Mouse (Mus musculus): ENCODE measurements around the gene Satb1.

Gene Satb1

GRCm38 (mm10) chr17:51775070-51775881, 57.8 kb downstream of the Satb1 start:
- DNase-seq: no peak

GRCm38 (mm10) chr17:51763600-51763999, 69.5 kb downstream of the Satb1 start:
- no peak for DNase-seq

DNA sequence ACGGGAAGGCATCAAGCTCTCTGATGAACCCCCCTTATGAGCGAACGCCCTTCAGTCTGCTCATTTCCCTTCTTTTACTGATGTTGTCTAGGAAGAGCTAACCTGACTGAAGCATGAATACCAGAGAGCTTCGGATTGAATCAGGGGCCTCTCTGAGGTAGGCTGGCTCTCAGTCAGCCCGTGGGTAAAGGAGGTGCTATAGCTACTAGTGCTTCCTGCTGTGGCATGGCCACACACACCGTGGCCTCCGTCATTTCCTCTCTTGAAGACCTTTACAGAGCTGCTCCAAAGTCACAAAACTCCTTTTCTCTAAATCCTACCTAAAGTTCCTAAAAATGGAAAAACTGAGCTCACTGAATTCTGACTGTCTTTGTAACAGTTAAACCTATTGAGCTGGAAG, 70.6 kb downstream of the Satb1 start:
- DNase-seq: no peak

DNA sequence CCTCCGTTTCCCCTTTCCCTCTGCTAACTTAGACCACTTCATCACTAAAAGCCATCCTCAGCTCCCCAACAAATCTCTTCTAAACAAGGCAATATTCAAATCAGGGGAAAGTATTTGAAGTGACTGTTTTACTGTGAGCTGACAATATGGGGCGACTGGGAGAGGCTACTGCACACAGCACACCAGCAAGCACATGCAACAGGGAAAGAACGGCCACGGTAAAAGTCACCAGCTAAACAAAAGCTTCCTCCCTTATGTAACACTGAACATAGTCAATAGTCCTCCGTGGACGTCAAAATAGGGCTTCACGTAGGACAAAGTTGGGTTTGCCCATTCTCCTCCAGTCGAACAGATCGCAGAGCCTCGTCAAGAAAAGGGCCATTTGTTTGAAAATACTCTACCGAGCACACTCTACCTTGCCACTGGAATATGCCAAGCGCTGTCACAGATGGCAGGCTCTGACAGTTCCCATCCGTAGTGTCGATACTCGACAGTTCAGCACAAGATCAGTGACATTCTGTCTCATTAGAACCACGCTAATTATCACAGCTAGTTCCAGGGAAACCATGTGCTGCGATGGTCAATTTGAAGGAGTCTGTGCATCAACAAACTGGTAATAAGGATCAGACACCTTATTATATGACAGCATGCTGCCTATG, 72.0 kb downstream of the Satb1 start:
- DNase-seq: no peak

- no peak for DNase-seq
Measured at GRCm38 (mm10) chr17:51760251-51760887, 72.7 kb downstream of the Satb1 start.

DNA sequence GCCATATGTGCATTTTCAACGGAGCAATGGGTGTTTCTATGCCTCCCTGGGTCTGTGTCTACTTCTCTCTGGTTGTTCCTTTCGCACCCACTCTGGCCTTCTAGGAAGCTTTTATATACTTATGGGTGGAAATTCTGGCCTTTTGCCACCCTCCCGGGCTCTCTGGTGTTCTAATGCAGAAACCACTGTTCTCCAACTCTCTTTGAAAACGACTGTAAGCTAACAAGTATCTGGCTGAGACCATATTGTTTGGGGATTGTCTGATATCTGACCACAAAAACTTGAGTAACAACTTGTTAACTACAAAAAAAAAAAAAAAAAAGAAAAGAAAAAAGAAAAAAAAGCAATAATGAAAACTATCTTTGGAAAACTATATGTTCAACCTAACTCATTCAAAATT, 73.6 kb downstream of the Satb1 start:
- DNase-seq: no peak

- no peak for DNase-seq
Measured at GRCm38 (mm10) chr17:51752142-51752541, 80.9 kb downstream of the Satb1 start.

DNA sequence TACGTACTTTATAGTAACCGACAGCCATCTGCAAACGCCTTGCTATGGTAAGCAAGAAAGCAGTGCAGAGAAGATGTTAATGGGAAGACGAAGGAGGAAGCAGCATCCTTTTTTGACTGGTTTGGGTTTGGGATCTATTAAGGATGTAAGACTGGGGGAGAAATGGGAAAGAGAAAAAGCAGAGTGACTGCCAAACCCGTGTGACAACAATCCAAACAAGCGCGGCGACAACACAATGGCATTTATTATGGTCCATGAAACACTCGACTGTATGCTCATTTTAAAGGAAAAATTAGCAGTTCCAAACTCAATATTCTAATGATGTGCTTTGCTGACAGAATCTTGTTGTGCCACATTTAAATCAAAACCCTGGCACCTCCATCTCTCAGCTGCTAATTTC, 85.9 kb downstream of the Satb1 start:
- no peak for DNase-seq

- DNase-seq: no peak
Measured at GRCm38 (mm10) chr17:51742502-51742901, 90.6 kb downstream of the Satb1 start.

GRCm38 (mm10) chr17:51741126-51741525, 92.0 kb downstream of the Satb1 start:
- no peak for DNase-seq

DNA sequence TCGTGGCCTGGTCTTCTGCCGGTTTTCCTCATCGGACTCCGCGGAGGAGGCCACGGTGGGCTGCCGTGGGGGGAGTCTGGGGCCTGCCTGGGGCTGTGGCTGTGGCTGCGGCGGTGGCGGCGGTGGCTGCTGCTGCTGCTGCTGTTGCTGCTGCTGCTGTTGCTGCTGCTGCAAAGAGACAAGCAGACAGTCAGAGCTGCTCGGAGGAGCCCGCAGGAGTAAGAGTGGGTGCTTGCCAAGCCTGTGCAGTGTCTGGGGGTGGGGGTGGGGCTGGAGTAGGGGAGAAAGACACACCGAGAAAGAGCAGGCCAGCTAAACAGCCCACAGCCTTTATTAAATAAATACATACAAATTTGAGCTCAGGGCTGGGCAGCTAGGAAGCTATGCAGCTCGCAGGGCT, 92.8 kb downstream of the Satb1 start:
- no peak for DNase-seq

DNA sequence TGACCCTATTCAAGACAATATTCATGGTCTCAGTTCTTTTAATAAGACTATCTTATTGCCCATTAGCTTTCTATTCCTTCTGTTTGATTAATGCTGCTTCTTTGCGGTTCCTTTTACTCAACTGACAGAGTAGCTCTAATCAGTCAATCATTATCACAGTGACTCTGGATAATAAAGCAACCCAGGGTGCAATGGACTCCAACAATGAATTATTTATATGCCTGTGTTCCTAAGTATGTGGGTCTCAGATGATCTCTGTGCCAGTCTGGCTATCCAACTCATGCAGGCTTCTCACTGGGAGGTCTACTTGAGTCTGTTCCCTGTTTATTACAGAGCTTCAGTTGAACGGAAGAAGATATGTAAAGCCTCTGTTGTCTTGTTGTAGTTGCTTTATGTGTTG, 108.6 kb downstream of the Satb1 start:
- no peak for DNase-seq

DNA sequence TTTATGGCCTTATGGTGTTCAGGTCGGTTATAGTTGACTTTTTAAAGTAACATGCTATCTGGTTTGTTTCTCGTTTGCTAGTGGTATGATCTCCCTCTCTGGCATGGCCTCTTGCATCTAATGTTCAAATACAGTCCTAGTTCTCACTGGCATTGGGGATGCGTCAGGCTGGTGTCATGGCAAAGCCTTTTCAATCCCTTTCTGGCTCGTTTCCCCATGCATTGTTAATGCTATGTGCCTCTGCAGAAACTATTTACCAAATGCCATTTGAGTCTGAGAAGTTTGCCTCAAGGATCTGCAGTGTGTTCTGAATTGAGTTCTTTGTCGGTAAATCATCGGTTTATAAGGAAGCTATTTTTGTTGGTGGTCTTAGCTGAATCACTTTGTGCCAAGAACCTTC, 137.4 kb downstream of the Satb1 start:
- DNase-seq: no peak

DNA sequence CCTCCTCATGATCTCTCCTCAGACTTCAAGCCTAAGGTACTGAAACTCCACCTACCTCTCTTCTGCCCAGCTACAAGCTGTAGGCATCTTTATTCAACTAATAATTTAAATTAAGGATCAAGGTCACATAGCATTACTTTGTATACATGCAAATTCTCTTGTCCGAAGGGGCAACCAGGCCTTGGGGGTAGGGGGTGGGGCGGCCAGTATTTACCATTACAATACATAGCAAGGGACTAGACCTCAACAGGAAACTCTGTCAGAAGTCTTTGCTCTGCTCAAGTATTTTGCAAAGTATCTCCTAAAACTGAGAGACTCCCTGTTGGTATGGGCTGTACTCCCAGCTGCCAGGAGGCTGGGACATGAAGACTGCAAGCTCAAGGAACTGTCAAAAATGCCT, 137.8 kb downstream of the Satb1 start:
- no peak for DNase-seq

DNA sequence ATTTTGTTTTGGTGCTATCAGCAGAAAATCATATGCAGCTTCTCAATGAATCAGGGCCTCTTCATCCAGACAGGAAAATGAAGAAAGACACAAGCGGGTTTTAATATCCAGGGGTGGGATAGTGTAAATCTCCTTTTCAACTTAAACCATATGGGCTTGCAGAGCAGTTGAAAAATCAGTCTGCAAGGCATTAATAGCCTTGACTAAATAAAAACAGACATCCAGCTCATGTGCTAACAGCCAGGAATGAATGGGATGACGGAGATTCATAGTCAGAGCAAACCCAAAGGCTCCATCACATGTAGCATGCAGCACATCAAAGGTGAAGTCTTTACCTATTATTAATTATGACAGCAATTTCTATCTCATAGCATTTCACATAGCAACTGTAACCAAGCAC, 142.6 kb downstream of the Satb1 start:
- no peak for DNase-seq

GRCm38 (mm10) chr17:51687226-51687625, 145.9 kb downstream of the Satb1 start:
- no peak for DNase-seq
